ENCODE assay signal across 11 mouse cellular contexts in the genomic region with DNA sequence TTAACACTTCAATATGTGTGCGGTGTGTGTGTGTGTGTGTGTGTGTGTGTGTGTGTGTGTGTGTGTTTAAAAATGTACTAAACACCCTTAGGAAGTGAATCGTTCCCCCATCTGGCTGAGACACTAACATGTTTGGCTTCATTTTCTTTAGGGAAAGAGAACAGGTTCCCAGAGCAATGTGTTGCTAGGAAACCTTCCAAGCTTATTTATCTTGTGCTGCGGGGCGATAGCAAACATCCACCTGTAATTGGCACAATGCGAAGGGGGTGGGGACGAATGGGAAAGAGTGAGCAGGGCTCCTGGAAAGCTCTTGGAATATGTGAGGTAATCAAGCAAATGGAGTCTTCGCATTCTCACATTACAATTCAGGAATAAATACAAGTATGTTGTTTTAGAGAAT. TPM values are rescaled to one million over a fixed set of nuclear protein-coding genes. Genes with fewer than 3 reads are reported as not detected.
A peak's percentile ranks its signal among the peaks of the same experiment; 100 is the strongest.
DNase-seq lines count a peak whose midpoint lies in the region; ATAC-seq and TF ChIP-seq lines count a peak whose summit lies in the region.
"Had no signal": no experiment of that assay in that cellular context is flagged by ENCODE, and none has a peak within 500 bp of the region (broad histone marks: within the 10 kb centered on the region; RNA-seq: fewer than 3 reads in every experiment).

No protein-coding gene starts in this region.

- peaks cover 4% of the 10 kb centered on the region; the same call in 1 of the 2 replicates for H3K36me3 ChIP-seq in forebrain, postnatal 0 days (ENCODE audit: insufficient read depth)
- no peaks in the 10 kb centered on the region for H3K36me3 ChIP-seq in lung, embryonic 14.5 days (ENCODE audit: insufficient read depth)
- H3K36me3 ChIP-seq: limb, embryonic 12.5 days had no signal

- 34% methylated on average over 7 of the region's 7 CpGs for WGBS in forebrain, postnatal 0 days
- 31% methylated on average over 7 of the region's 7 CpGs for WGBS in lung, embryonic 14.5 days

- H3K4me3 ChIP-seq in forebrain, postnatal 0 days (ENCODE audit: low read depth, low read length), result no peak overlapping the region
- H3K4me3 ChIP-seq in lung, embryonic 14.5 days (ENCODE audit: low read depth, low read length), result no peak overlapping the region
- H3K4me3 ChIP-seq: heart, embryonic 13.5 days; limb, embryonic 12.5 days had no signal

- TF ChIP-seq POLR2A in brain, embryonic 14.5 days (IDR thresholded peaks at IDR 0.05; ENCODE audit: borderline replicate concordance, extremely low read depth, insufficient read depth, insufficient read length, poor library complexity, severe bottlenecking), result no peak

- no peak for TF ChIP-seq CTCF in brain, embryonic 14.5 days (IDR thresholded peaks at IDR 0.05; ENCODE audit: borderline replicate concordance, extremely low read depth, insufficient read depth, insufficient read length)
- no peak for TF ChIP-seq CTCF in forebrain, postnatal 0 days (IDR thresholded peaks at IDR 0.05; ENCODE audit: low read depth)
- TF ChIP-seq CTCF in lung, embryonic 14.5 days (IDR thresholded peaks at IDR 0.05; ENCODE audit: low read depth), result no peak

- H3K27me3 ChIP-seq in forebrain, postnatal 0 days (ENCODE audit: insufficient read depth, low read length), result no peaks in the 10 kb centered on the region
- H3K27me3 ChIP-seq in lung, embryonic 14.5 days (ENCODE audit: insufficient read depth, low read length), result no peaks in the 10 kb centered on the region
- H3K27me3 ChIP-seq: heart, embryonic 13.5 days; limb, embryonic 12.5 days; Patski had no signal

- no peaks in the 10 kb centered on the region for H3K9me3 ChIP-seq in forebrain, postnatal 0 days (ENCODE audit: low read length)
- H3K9me3 ChIP-seq in lung, embryonic 14.5 days (ENCODE audit: low read depth, low read length), result no peaks in the 10 kb centered on the region
- H3K9me3 ChIP-seq: heart, embryonic 13.5 days; limb, embryonic 12.5 days had no signal

- peak; percentile 91 for DNase-seq in brain, embryonic 14.5 days (ENCODE audit: low read depth)
- DNase-seq in cerebellum, adult 11 months, result peak; percentile 46
- DNase-seq in forebrain, postnatal 0 days, result peak; percentile 73
- DNase-seq in lung, embryonic 14.5 days, result peak; percentile 56
- DNase-seq in Muller cell, postnatal 12 days (ENCODE audit: inconsistent ontology term), result no peak
- DNase-seq in layer of hippocampus, adult 11-12 months (ENCODE audit: low spot score), result no peak
- no peak for DNase-seq in frontal cortex, adult 2 months (ENCODE audit: extremely low spot score in 1 of 2, low spot score in 1 of 2)
- no peak for DNase-seq in right cerebral cortex, postnatal 25 days

- peak; percentile 86 for ATAC-seq in forebrain, postnatal 0 days
- ATAC-seq in lung, embryonic 14.5 days (ENCODE audit: insufficient read depth), result 0 out of 2 replicates have a peak, but pooled peaks have one; percentile 47

- no peak overlapping the region for H3K9ac ChIP-seq in forebrain, postnatal 0 days
- no peak overlapping the region for H3K9ac ChIP-seq in lung, embryonic 14.5 days
- H3K9ac ChIP-seq: heart, embryonic 13.5 days; limb, embryonic 12.5 days had no signal

- H3K27ac ChIP-seq in forebrain, postnatal 0 days (ENCODE audit: low read depth, low read length), result 0 out of 2 replicates have a peak overlapping the region, but pooled peaks have one; percentile 10
- no peak overlapping the region for H3K27ac ChIP-seq in lung, embryonic 14.5 days (ENCODE audit: low read depth)
- H3K27ac ChIP-seq: heart, embryonic 13.5 days had no signal

- no peak overlapping the region for H3K4me2 ChIP-seq in forebrain, postnatal 0 days (ENCODE audit: low read depth)
- no peak overlapping the region for H3K4me2 ChIP-seq in lung, embryonic 14.5 days
- H3K4me2 ChIP-seq: heart, embryonic 13.5 days; limb, embryonic 12.5 days had no signal

- peaks cover 6% of the 10 kb centered on the region; the same call in 1 of the 2 replicates for H3K4me1 ChIP-seq in forebrain, postnatal 0 days (ENCODE audit: insufficient read depth)
- peaks cover 4% of the 10 kb centered on the region for H3K4me1 ChIP-seq in lung, embryonic 14.5 days (ENCODE audit: insufficient read depth)

RNA-seq across cellular contexts. Expression of gene Cacybp, which starts 47.2 kb away (rescaled TPM):
- polyA plus RNA-seq in brain, embryonic 14.5 days (2012; rRNA removed), result 66.6 and 75.1 TPM in 2 replicates
- 124 and 134 TPM in 2 replicates for total RNA-seq in forebrain, postnatal 0 days (2014; rRNA removed)
- 294 and 334 TPM in 2 replicates for polyA plus RNA-seq in forebrain, postnatal 0 days (2015; fragmentation: Nextera tagmentation; extraction: Ambion mirVana)
- 253 and 257 TPM in 2 replicates for polyA plus RNA-seq in lung, embryonic 14.5 days (2014; fragmentation: Nextera tagmentation; extraction: Ambion mirVana)
- polyA plus RNA-seq in frontal cortex, adult 2 months (2012; rRNA removed), result 56.7 and 61.8 TPM in 2 replicates

Comparison
In these comparisons a context has a peak if more than half of its experiments do, and no peak if none do; other contexts are left out.
1. DNase-seq: peak in brain, embryonic 14.5 days (single experiment), cerebellum, adult 11 months (single experiment), forebrain, postnatal 0 days (single experiment) and lung, embryonic 14.5 days (single experiment); none in Muller cell, postnatal 12 days (single experiment), layer of hippocampus, adult 11-12 months (single experiment), frontal cortex, adult 2 months (0 of 2) and right cerebral cortex, postnatal 25 days (single experiment).